Comparison of ENCODE assay signal across 21 mouse cellular contexts in the genomic region with DNA sequence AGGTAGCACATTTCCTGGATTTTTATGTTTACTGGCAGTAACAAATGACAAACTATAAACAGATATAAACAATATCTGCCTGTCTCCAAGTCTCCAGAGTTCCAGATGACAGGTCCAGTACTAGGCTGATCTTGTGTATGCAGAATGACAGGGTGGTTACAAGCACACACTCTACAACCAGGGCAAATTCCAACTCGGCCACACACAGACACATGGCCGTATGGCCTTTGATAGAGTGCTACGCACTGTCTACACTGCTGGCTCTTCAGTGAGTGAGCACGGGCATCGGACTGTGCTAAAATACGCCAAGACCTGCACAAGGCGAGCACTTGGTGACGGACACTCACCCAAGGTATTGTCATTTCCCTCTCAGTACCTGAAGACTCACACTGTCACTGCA.
"Had no signal": no experiment of that assay in that cellular context is flagged by ENCODE, and none has a peak within 500 bp of the region (broad histone marks: within the 10 kb centered on the region; RNA-seq: fewer than 3 reads in every experiment).

No protein-coding gene starts in this region.

- H3K27ac ChIP-seq: hindbrain, postnatal 0 days; macrophage; midbrain, embryonic 10.5 days; neural tube, embryonic 13.5 days; stomach, embryonic 15.5 days had no signal

- H3K4me3 ChIP-seq: left cerebral cortex, adult 2 months; megakaryocyte, embryonic 14.5 days; midbrain, embryonic 10.5 days; neural tube, embryonic 13.5 days; stomach, embryonic 15.5 days had no signal

- H3K4me1 ChIP-seq: midbrain, embryonic 10.5 days; neural tube, embryonic 13.5 days; stomach, embryonic 15.5 days had no signal

- H3K4me2 ChIP-seq: lung, embryonic 14.5 days; neural tube, embryonic 13.5 days; stomach, embryonic 15.5 days had no signal

- H3K36me3 ChIP-seq: midbrain, embryonic 10.5 days; stomach, embryonic 15.5 days had no signal

- DNase-seq: kidney, adult 18-20 months; kidney, adult 9 months; kidney, postnatal 10 days; kidney, postnatal 36 days; layer of hippocampus, postnatal 36 days; lung, embryonic 14.5 days; midbrain, embryonic 14.5 days; retina, postnatal 1 day; right cerebral cortex, postnatal 25 days; spleen, adult 18-20 months; thymus, postnatal 25 days had no signal

- H3K9ac ChIP-seq: lung, embryonic 14.5 days; neural tube, embryonic 13.5 days; stomach, embryonic 15.5 days had no signal

- ATAC-seq: hindbrain, postnatal 0 days; inflammation-experienced regulatory T-cells, adult 6 months; intestine, embryonic 16.5 days; lung, postnatal 0 days had no signal

- H3K9me3 ChIP-seq: megakaryocyte, embryonic 14.5 days; midbrain, embryonic 10.5 days; neural tube, embryonic 13.5 days; stomach, embryonic 15.5 days had no signal

- H3K27me3 ChIP-seq: megakaryocyte, embryonic 14.5 days; neural tube, embryonic 13.5 days; stomach, embryonic 15.5 days had no signal
